ENCODE assay signal across 7 mouse cellular contexts in genomic region chr4:132883561-132884063, GRCm38 (mm10). TPM values are rescaled to one million over a fixed set of nuclear protein-coding genes. Genes with fewer than 3 reads are reported as not detected.
A peak's percentile ranks its signal among the peaks of the same experiment; 100 is the strongest.
DNase-seq lines count a peak whose midpoint lies in the region; ATAC-seq and TF ChIP-seq lines count a peak whose summit lies in the region.

No protein-coding gene starts in this region.

- no peaks in the 10 kb centered on the region for H3K27me3 ChIP-seq in hindbrain, embryonic 13.5 days
- no peaks in the 10 kb centered on the region for H3K27me3 ChIP-seq in megakaryocyte, embryonic 14.5 days (replicated peaks)

- H3K36me3 ChIP-seq in hindbrain, embryonic 13.5 days: peaks cover 11% of the 10 kb centered on the region
- peaks cover 36% of the 10 kb centered on the region for H3K36me3 ChIP-seq in megakaryocyte, embryonic 14.5 days (replicated peaks; ENCODE audit: low read length)

- H3K27ac ChIP-seq in cortical plate, adult 2 months (ENCODE audit: insufficient read depth, low read length): peak overlapping the region; percentile 70
- H3K27ac ChIP-seq in hindbrain, embryonic 13.5 days: peak overlapping the region; percentile 87

- H3K9me3 ChIP-seq in hindbrain, embryonic 13.5 days: no peaks in the 10 kb centered on the region
- no peaks in the 10 kb centered on the region for H3K9me3 ChIP-seq in megakaryocyte, embryonic 14.5 days

- DNase-seq in thymus, postnatal 0 days (ENCODE audit: low spot score): peak; percentile 4
- DNase-seq in thymus, postnatal 10 days (ENCODE audit: low spot score in 2 of 2): no peak
- DNase-seq in left cerebral cortex, adult 8-10 months (ENCODE audit: low spot score in 2 of 2): no peak
- no peak for DNase-seq in cerebellum, adult 9-10 months

- TF ChIP-seq POLR2A in cortical plate, adult 2 months (IDR thresholded peaks at IDR 0.05; ENCODE audit: extremely low read depth, insufficient read depth, low read length): no peak

- H3K4me1 ChIP-seq in cortical plate, adult 2 months (ENCODE audit: control insufficient read depth, insufficient read depth, low read length): peaks cover 7% of the 10 kb centered on the region
- peaks cover 35% of the 10 kb centered on the region for H3K4me1 ChIP-seq in hindbrain, embryonic 13.5 days (replicated peaks)
- H3K4me1 ChIP-seq in megakaryocyte, embryonic 14.5 days: peaks cover 53% of the 10 kb centered on the region

- peak overlapping the region; percentile 96 for H3K9ac ChIP-seq in hindbrain, embryonic 13.5 days

- WGBS in hindbrain, embryonic 13.5 days: 4% methylated on average over 21 of the region's 21 CpGs

- peak overlapping the region; percentile 94 for H3K4me3 ChIP-seq in cortical plate, adult 2 months (ENCODE audit: insufficient read depth, low read length)
- peak overlapping the region; percentile 98 for H3K4me3 ChIP-seq in hindbrain, embryonic 13.5 days
- H3K4me3 ChIP-seq in megakaryocyte, embryonic 14.5 days (replicated peaks): peak overlapping the region; percentile 92

- TF ChIP-seq CTCF in cortical plate, adult 2 months (IDR thresholded peaks at IDR 0.05; ENCODE audit: extremely low read depth, insufficient read depth, low read length): no peak

- peak overlapping the region; percentile 85 for H3K4me2 ChIP-seq in hindbrain, embryonic 13.5 days

- no peak for ATAC-seq in hindbrain, embryonic 13.5 days (ENCODE audit: low FRiP score)

RNA-seq across cellular contexts. Expression of gene Stx12, which starts 0.7 kb away (rescaled TPM):
- 36.0 and 37.2 TPM in 2 replicates for polyA plus RNA-seq in thymus, postnatal 0 days (2015; fragmentation: Nextera tagmentation; extraction: Ambion mirVana)
- polyA plus RNA-seq in cortical plate, adult 2 months (2012; rRNA removed): 92.3 and 96.3 TPM in 2 replicates
- polyA plus RNA-seq in hindbrain, embryonic 13.5 days (2015; fragmentation: Nextera tagmentation; extraction: Ambion mirVana): 141 and 144 TPM in 2 replicates
- polyA plus RNA-seq in megakaryocyte, embryonic 14.5 days (2012; ENCODE audit: insufficient read depth, low replicate concordance): 4.9 and 5.3 TPM in 2 replicates
- total RNA-seq in left cerebral cortex, adult 8-10 months (2022): 100 to 1,000 TPM in 1 of 4 experiments, 10 to 100 TPM in 3; 97.6 to 103 (median 98.8) TPM

RNA-seq across cellular contexts. Expression of gene Fam76a, which starts 38.7 kb away (rescaled TPM):
- polyA plus RNA-seq in thymus, postnatal 0 days (2015; fragmentation: Nextera tagmentation; extraction: Ambion mirVana): 45.4 and 52.4 TPM in 2 replicates
- 40.2 and 40.3 TPM in 2 replicates for polyA plus RNA-seq in cortical plate, adult 2 months (2012; rRNA removed)
- polyA plus RNA-seq in hindbrain, embryonic 13.5 days (2015; fragmentation: Nextera tagmentation; extraction: Ambion mirVana): 38.7 and 38.9 TPM in 2 replicates
- 9.4 and 13.8 TPM in 2 replicates for polyA plus RNA-seq in megakaryocyte, embryonic 14.5 days (2012; ENCODE audit: insufficient read depth, low replicate concordance)
- 10 to 100 TPM; 46.4 to 64.0 (median 61.0) TPM for total RNA-seq in left cerebral cortex, adult 8-10 months (2022)

RNA-seq across cellular contexts. Expression of gene Ppp1r8, which starts 40.6 kb away (rescaled TPM):
- polyA plus RNA-seq in thymus, postnatal 0 days (2015; fragmentation: Nextera tagmentation; extraction: Ambion mirVana): 50.4 and 51.0 TPM in 2 replicates
- polyA plus RNA-seq in cortical plate, adult 2 months (2012; rRNA removed): 55.2 and 56.5 TPM in 2 replicates
- polyA plus RNA-seq in hindbrain, embryonic 13.5 days (2015; fragmentation: Nextera tagmentation; extraction: Ambion mirVana): 48.5 and 50.9 TPM in 2 replicates
- 8.9 and 32.6 TPM in 2 replicates for polyA plus RNA-seq in megakaryocyte, embryonic 14.5 days (2012; ENCODE audit: insufficient read depth, low replicate concordance)
- total RNA-seq in left cerebral cortex, adult 8-10 months (2022): 10 to 100 TPM; 37.8 to 43.7 (median 42.0) TPM
